Mouse (Mus musculus) layer of hippocampus, adult 6 months (tissue): ENCODE measurements around the gene Cers1. TPM values are rescaled to one million over a fixed set of nuclear protein-coding genes. Genes with fewer than 3 reads are reported as not detected.

Experiments used
- long read RNA-seq, 2 experiments: library from polyadenylated mRNA; unstranded; transcript quantifications; one replicate each; pipeline ENCODE4 v2.0.0; 2019 to 2020
- polyA plus RNA-seq: library from polyadenylated mRNA; unstranded; fragments of <200 nt; fragmentation: Nextera tagmentation; gene quantifications from 2 replicates; pipeline ENCODE4 v1.2.3, GENCODE M21; 2021

Gene Cers1
- polyA plus RNA-seq: 110 and 121 TPM in 2 replicates
- long read RNA-seq, experiment 1, transcript Cers1-203 (8 exons, 2,728 nt): major isoform, 225 of 260 reads
- long read RNA-seq, experiment 1, partial matches to known transcripts: 23 of 260 reads
- long read RNA-seq, experiment 1, other reads (novel, unspliced or antisense): 12 of 260 reads
- long read RNA-seq, experiment 2, transcript Cers1-203 (8 exons, 2,728 nt): major isoform, 1,308 of 1,410 reads
- long read RNA-seq, experiment 2, partial matches to known transcripts: 40 of 1,410 reads
- long read RNA-seq, experiment 2, other reads (novel, unspliced or antisense): 62 of 1,410 reads

GRCm38 (mm10) chr8:70315624-70316510, at the start of gene Cers1:
Gene Cers1, plus strand, starts transcription at chr8:70315775.

DNA sequence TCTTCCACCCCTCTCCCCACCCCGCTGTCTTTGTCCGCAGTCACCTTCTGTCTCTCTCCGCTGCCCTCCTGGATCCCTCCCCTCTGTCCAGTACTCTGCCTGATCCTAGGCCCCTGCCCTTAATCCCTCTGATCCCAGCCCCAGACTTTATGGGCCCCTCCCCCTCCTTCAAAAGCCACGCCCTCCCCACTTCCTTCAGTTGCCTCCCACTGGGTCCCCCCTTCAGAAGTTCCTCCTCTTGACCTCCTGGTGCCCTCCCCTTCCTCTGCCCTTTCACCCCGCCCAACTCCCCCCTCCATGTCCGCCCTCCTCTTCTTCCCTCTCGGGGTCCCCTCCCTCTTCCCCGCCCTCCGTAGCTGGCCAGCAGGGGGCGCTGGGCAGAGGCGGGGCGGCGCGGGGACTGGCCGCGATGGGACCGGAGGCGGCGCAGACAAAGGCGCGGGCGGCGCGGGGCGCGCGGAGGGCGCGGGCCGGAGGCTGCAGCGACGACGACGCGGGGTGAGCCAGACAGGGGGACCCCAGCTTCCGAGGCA, 32.9 kb upstream of the Cers1 start, which contains the start of gene Homer3:
Gene Homer3 (plus strand): TSS at position 225 of the 533 bp plus-strand sequence.

GRCm38 (mm10) chr8:70302358-70302890, 13.2 kb upstream of the Cers1 start, which contains the start of the genes Ddx49 and Cope:
Gene Ddx49, minus strand, starts transcription at chr8:70302489.
Gene Cope, plus strand, starts transcription at chr8:70302518.

DNA sequence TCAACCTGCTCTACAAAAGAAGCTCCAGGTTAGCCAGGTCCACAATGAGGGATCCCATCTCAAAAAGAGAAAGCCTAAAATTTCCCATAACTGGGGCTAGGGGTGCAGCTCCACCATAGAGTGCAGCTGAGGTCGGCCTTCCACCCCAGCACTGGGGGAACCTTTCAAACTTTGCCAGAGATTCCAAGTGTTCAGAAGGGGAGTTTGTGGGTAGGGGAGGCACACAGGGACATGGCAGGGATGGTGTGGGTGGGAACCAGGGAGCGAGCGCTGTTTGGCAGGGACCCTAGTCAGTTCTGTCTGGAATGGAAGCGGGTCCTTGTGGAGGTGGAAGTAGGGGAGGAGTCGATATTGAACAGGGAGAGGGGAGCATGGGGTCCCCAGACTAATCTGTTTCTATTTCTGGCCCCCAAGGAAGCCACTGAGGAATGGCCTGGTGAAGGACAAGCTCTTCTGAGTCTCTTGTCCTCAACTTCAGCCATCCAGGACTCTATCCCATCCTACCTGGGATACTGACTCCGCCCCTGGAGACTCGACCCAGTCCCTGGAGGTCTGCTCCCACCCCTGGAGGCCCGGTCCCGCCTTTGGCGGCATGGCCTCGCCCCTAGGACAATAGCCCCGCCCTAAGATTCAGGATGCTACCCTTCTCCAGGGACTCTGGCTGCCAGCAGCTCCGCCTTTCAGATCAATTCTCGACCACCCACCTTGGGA, 13.7 kb downstream of the Cers1 start, which contains the start of gene Gdf1:
Gene Gdf1 (plus strand): TSS at position 694 of the 711 bp plus-strand sequence.

DNA sequence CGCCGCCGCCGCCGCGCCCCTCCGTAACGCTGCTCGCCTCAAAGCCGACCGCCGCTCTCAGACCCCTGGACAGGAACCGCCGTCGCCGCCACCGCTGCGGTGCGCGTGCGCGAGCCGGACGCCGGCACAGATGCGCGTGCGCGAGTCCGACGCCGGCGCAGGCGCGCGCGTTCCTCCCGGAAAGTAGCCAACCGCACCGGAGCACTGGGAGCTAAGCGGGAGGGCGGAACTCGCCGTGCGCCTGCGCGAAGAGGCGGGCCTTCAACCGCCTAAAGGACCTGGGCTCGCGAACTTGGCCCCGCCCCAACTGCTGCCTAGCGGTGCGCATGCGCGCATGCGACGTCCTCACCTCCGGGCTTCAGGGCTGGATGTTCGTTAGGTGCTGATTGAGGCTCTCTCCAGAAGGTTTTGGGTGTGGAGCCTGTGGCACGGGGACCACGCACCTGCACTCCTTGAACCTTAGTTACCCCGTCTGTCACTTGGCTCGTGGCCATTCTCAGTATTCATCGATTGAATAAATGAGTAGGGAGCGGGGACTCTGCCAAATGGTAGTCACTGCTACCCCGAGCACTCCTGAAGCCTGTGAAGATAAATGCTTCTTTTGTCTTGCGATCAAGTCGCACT, 37.7 kb downstream of the Cers1 start, which contains the start of gene Upf1:
Gene Upf1 (minus strand): TSS at position 85 of the 624 bp plus-strand sequence.

GRCm38 (mm10) chr8:70373397-70374317, 58.1 kb downstream of the Cers1 start, which contains the start of gene Comp:
Gene Comp, plus strand, starts transcription at chr8:70373558.

Other genes starting within 250 kb of the Cers1 start
- gene Tm6sf2, start 242.9 kb upstream of the Cers1 start, polyA plus RNA-seq: 0.40 and 0.64 TPM in 2 replicates
- 51.3 and 58.1 TPM in 2 replicates for gene Hapln4, start 232.3 kb upstream of the Cers1 start, polyA plus RNA-seq
- 121 and 139 TPM in 2 replicates for gene Ncan, start 194.9 kb upstream of the Cers1 start, polyA plus RNA-seq
- gene Nr2c2ap, start 184.4 kb upstream of the Cers1 start, polyA plus RNA-seq: 40.4 and 41.6 TPM in 2 replicates
- 13.6 and 15.3 TPM in 2 replicates for gene Rfxank, start 176.6 kb upstream of the Cers1 start, polyA plus RNA-seq
- gene Borcs8, start 176.3 kb upstream of the Cers1 start, polyA plus RNA-seq: 101 and 107 TPM in 2 replicates
- gene Mef2b, start 176.1 kb upstream of the Cers1 start, polyA plus RNA-seq: 0.30 and 0.31 TPM in 2 replicates
- gene Tmem161a, start 143.4 kb upstream of the Cers1 start, polyA plus RNA-seq: 27.1 and 27.6 TPM in 2 replicates
- gene Slc25a42, start 103.5 kb upstream of the Cers1 start, polyA plus RNA-seq: 11.8 and 13.3 TPM in 2 replicates
- gene Sugp2, start 81.5 kb upstream of the Cers1 start, polyA plus RNA-seq: 28.9 and 29.7 TPM in 2 replicates
- gene Armc6, start 81.3 kb upstream of the Cers1 start, polyA plus RNA-seq: 32.8 and 33.6 TPM in 2 replicates
- 20.5 and 21.9 TPM in 2 replicates for gene Homer3, start 32.9 kb upstream of the Cers1 start, polyA plus RNA-seq
- gene Ddx49, start 13.3 kb upstream of the Cers1 start, polyA plus RNA-seq: 20.1 and 21.0 TPM in 2 replicates
- gene Cope, start 13.3 kb upstream of the Cers1 start, polyA plus RNA-seq: 343 and 361 TPM in 2 replicates
- gene Gdf1, start 14.0 kb downstream of the Cers1 start, polyA plus RNA-seq: 10.7 and 14.1 TPM in 2 replicates
- 3.2 and 4.4 TPM in 2 replicates for gene Upf1, start 37.5 kb downstream of the Cers1 start, polyA plus RNA-seq
- gene Comp, start 57.8 kb downstream of the Cers1 start, polyA plus RNA-seq: 0.44 TPM in 1 of 2 replicates, not detected in the other
- gene Crtc1, start 123.8 kb downstream of the Cers1 start, polyA plus RNA-seq: 113 and 155 TPM in 2 replicates
- 38.9 and 40.2 TPM in 2 replicates for gene Klhl26, start 161.2 kb downstream of the Cers1 start, polyA plus RNA-seq
- gene Tmem59l, start 171.6 kb downstream of the Cers1 start, polyA plus RNA-seq: 591 and 736 TPM in 2 replicates
- gene Crlf1, start 177.4 kb downstream of the Cers1 start, polyA plus RNA-seq: 9.9 and 12.1 TPM in 2 replicates
- gene Rex1bd, start 191.0 kb downstream of the Cers1 start, polyA plus RNA-seq: 265 and 282 TPM in 2 replicates
- 5,013 and 5,525 TPM in 2 replicates for gene Uba52, start 195.0 kb downstream of the Cers1 start, polyA plus RNA-seq
- gene Fkbp8, start 211.9 kb downstream of the Cers1 start, polyA plus RNA-seq: 325 and 337 TPM in 2 replicates
- 62.6 and 69.8 TPM in 2 replicates for gene Kxd1, start 212.2 kb downstream of the Cers1 start, polyA plus RNA-seq
- 5.2 and 5.7 TPM in 2 replicates for gene Ell, start 223.7 kb downstream of the Cers1 start, polyA plus RNA-seq